Mouse (Mus musculus): Measurements from ENCODE around the gene Vmo1.
"Not testable (repeated sequence)": the region's sequence is repeated elsewhere in the genome, so short reads cannot be mapped to it uniquely, and the experiment has no call there.

Vmo1 gene

GRCm38 (mm10) chr11:70520178-70520769 is 5.9 kb upstream of the Vmo1 start:
- DNase-seq (ENCODE audit: low read depth): no peak

DNA sequence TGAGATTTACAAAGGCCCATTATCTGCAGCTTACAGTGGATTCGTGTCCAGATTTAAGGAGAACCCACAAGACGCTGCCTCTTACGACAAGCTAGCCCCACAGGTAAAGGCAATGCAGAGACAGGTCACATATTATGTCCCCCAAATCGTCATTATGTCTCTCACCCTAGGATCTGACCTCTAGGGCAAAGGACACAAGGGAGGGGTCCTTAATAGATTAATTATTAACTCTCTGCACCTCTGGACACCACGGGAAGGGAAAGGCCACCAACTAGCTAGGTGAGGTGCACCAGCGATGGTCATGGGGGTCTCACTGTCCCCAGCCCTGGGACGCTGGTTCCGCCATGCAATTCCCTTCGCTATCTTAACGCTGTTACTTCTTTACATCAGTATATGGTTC is 4.5 kb upstream of the Vmo1 start, which contains the start of gene Gltpd2:
Gene Gltpd2 (plus strand): TSS at position 274 of the 400 bp plus-strand sequence.
- DNase-seq (ENCODE audit: low read depth): no peak

DNA sequence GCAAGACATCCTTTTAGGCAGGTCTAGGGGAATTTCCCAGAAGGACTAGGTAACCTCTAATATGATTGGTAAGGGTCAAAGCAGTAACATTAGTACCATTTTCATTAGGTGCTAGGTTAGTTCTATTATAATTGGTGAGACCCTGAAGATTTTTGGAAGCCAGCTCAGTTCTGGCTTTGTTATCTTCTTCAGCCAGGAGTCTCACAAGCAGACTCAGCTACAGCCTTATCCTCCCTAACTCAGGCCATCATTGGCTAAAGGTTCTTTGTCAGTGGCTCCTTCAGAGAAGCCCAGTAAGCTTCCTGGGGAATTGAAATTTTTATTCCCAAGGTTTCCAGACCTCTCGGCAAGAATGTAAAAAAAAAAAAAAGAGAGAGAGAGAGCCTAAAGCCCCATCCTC is 4.0 kb upstream of the Vmo1 start:
- no peak for DNase-seq (ENCODE audit: low read depth)

GRCm38 (mm10) chr11:70516352-70516751 is 1.9 kb upstream of the Vmo1 start:
- DNase-seq (ENCODE audit: low read depth): peak; percentile 77

DNA sequence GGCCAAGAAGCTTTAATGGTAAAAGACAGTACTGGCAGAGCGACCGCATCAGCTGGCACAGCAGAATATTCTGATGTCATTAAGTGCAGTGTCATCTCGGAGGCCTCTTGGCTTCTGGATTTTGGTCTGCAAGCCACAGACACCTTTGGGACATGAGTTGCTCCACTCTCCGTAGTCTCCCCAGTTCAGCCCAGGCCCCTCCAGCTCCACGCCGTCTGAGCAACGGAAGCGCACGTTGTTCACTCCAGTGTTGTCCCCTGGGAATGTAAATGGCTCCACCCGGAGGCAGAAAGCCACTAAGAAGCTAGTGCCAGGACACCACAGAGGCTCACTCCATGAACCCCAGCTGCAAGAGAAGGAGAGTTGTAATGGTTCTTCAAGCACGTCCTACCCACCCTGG is 896 bp downstream of the Vmo1 start:
- no peak for DNase-seq (ENCODE audit: low read depth)

- no peak for DNase-seq (ENCODE audit: low read depth)
Observed at GRCm38 (mm10) chr11:70512709-70513342, 1.6 kb downstream of the Vmo1 start.

DNA sequence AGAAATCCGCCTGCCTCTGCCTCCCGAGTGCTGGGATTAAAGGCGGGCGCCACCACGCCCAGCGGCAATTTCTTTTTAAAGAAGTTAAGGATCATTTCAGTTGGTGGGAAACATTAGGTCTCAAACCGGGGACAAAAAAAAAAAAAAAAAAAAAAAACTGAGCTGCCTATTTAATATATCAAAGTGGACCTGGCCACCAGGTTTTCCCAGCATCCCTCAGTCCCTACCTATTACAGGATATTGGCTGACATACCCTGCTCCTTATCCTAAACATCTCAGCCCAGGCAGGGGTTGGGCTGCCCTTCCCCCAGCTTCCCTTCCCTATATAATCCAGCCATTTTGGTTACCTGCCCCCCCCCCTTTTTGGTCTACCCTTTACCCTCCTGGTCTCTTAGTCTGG is 2.6 kb downstream of the Vmo1 start:
- DNase-seq (ENCODE audit: low read depth): no peak

GRCm38 (mm10) chr11:70511242-70511641 is 3.2 kb downstream of the Vmo1 start:
- peak; percentile 51 for DNase-seq (ENCODE audit: low read depth)

DNA sequence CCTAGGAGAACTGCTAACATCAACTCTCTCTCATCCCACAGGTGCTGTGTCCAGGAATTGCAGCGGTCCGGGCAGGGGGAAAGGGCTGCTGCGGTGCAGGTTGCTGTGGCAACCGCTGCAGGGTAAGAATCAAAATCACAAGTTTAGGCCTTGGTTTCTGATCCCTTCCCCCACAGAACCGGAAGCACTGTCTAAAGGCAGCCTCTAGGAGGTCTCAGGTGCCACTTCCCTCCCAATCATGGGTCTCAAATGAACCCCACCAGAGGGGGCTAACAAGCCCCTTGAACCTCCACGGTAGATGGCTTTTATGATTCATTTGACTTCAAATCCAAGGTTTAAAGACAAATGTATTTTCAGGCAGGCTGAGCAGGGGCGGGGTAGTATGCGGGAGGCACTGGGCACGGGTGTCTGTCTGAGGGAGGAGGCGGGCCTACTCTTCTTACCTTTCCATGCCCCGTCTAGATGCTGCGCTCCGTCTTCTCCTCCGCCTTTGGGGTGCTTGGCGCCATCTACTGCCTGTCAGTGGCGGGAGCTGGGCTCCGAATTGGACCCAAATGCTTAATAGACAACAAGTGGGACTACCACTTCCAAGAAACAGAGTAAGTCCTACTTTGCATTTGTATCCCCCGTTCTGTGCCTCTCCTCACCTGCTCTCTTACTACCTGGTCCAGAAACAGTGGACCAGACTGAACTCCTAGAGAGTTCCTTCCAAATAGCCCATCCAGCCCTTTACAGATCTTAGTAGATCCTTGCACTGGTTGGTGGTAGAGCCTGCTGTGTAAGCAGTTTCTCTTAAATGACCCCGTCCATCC is 4.5 kb downstream of the Vmo1 start:
- DNase-seq (ENCODE audit: low read depth): peak; percentile 61

- DNase-seq (ENCODE audit: low read depth): no peak
Observed at GRCm38 (mm10) chr11:70506962-70507515, 7.4 kb downstream of the Vmo1 start.

- DNase-seq (ENCODE audit: low read depth): peak; percentile 84
Observed at GRCm38 (mm10) chr11:70506385-70506784, 8.0 kb downstream of the Vmo1 start.

GRCm38 (mm10) chr11:70504970-70505369 is 9.4 kb downstream of the Vmo1 start, which contains the start of gene Tm4sf5:
TSS of gene Tm4sf5 (plus strand) at chr11:70505244.
- no peak for DNase-seq (ENCODE audit: low read depth)

DNA sequence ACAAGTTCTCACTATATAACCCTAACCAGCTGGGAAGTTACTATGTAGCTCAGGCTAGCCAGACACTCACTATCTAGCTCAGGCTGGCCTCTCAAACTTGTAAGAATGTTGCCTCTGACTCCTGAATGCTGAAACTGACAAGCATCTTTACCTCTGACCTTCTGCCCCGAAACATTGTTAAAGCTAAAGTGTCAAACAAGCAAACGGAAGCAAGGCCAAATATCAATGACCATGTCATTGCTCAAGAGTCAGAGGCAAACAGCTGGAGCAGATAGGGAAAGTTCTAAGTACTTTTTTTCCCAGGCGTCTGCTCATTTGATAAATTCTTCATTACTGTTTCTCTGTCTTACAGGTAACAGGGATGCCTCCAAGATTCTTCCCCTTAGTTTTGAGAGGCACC is 12.4 kb downstream of the Vmo1 start:
- DNase-seq (ENCODE audit: low read depth): no peak

GRCm38 (mm10) chr11:70500476-70500812 is 14.0 kb downstream of the Vmo1 start:
- DNase-seq (ENCODE audit: low read depth): no peak

- peak; percentile 75 for DNase-seq (ENCODE audit: low read depth)
Observed at GRCm38 (mm10) chr11:70499566-70500475, 14.6 kb downstream of the Vmo1 start.

DNA sequence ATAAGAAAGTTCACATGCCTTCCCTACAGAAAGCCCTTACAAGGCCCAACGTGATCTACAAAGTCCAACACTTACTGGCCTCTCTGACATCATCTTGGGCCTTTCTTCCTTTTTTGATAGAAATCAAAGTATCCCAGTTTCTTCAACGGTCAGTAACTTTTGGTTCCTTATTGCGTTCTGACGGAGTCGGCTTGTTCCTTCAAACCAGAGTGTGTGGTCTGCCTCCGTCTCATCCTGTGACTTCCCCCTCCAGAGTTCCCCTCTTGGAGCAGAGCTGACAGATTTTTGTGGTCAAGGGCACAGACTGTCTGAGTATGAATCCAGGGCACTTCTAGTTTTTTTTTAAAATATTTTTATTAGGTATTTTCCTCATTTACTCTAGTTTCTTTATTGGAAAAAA is 24.7 kb downstream of the Vmo1 start:
- DNase-seq (ENCODE audit: low read depth): no peak

DNA sequence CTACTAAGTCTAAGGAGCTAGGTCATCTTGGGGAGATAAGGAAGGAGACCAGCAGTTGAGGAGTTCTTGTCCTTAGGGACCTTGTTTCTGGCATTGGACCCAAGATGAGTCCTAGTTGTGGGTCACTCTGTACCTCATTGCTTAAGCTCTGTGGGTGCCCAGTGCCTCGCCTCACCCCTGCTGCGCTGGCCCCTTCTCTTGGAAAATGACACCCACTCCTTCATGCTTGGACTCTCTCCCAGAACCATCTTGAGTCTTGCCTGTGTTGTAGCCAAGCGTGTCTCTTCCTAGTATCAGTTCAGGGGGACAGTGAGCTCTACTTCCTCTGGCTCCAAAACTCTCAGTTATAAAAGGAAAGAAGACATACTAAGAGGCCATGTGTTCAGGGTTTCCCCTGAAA is 25.3 kb downstream of the Vmo1 start:
- DNase-seq (ENCODE audit: low read depth): no peak

DNA sequence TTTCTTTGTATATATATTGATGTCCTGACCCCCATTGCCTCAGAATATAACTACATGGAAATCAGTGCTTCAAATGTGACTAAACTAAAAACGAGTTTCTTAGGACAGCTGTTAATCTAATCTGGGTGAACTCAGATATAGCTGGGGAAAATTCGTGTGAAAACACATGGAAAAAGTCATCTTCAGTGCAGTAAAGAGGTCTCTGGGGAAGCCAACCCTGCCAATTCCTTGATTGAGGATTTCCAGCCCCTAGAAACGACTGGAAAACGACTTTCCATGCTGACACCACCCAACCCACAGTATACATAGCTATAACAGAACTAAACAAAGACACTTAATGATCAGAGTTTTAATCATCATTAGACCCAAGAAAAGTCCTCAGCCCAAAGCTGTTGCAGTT is 26.6 kb downstream of the Vmo1 start:
- DNase-seq (ENCODE audit: low read depth): no peak

DNA sequence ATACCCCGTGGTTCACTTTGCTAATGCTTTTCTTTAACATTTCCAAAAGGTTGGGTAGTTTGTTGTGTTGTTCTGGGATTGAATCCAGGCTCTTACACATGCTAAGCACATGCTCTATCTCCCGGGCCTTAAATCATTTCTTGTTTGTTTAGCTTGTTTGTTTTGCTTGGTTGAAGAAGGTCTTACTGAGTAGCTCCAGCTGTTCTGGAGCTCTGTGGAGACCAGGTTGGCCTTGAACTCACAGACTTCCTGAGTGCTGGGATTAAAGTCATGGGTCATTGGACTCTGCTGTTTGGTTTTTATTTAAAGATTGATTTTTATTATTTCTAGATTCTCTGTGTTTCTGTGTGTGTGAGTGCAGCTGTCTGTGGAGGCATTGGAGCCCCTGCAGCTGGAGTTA is 28.9 kb downstream of the Vmo1 start:
- DNase-seq (ENCODE audit: low read depth): peak; percentile 63

DNA sequence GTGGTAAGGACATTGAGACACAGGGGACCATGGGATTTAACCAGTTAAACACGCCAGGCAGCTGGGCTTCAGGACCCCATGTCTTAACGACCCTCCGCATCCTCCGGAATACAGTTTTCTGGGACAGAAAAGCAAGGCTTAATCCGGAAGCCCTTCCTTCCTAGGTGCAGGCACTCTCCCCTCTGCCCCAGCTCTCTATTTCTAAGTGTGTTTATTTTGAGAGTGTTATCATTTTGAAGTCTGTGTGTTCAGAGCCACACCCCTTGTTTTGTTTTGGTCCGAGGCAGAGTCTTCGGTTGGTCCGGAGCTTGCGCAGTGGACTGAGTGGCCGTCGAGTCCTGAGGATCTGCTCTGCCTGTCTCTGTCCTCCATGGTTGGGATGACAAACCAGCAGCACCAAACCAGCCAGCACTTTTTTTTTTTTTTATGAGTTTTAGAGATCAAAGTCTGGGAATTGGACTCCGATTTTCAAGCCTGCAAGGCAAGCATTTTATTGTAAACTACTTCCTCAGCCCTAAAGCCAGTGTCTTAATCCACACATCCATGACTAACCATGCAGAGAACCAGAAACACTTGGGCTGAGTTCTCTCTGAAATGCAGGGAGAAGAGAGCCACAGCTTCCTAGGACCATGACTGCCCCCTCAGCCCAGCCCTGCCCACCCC is 39.4 kb downstream of the Vmo1 start:
- no peak for DNase-seq (ENCODE audit: low read depth)

- DNase-seq (ENCODE audit: low read depth): not testable (repeated sequence)
Observed at GRCm38 (mm10) chr11:70473291-70473690, 41.1 kb downstream of the Vmo1 start.
